Mouse (Mus musculus): Measurements from ENCODE around the gene Epb41l1.
"Not testable (repeated sequence)": the region's sequence is repeated elsewhere in the genome, so short reads cannot be mapped to it uniquely, and the experiment has no call there.

Epb41l1 gene

DNA sequence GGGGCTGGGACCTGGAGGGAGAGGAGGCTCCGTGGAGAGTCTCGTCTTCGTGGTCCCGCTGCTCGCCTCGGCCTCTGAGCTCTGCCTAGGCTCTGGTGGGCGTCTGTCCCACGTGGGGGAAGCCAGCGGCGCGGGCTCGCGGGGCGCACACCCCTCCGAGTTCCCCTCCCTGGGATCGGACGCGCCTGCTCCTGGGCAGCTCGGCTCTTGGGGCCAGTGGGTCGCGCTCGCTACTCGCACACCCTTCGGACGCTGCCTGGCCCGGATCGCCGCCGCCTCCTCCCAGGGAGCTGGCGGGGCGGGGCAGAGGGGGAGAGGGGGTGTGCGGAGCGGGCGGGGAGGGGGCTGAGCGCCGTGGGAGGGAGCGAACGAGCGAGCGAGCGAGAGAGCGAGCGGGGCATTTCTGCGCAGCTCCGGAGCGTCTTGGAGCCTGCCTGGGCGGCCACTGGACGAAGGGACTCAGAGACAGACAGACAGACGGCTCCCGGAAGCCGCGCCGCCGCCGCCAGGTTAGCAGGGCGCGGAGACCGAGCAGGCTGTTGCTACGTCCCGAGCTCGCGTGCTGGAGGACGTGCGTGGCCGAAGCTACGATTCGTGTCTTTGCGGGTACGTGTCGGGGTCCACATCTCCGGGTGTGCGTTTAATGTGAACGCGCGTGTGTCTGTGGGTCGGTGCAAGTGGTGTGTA is at the start of gene Epb41l1:
TSS of gene Epb41l1 (plus strand) at position 216 of the 687 bp plus-strand sequence.
- DNase-seq (ENCODE audit: low spot score) = no peak

- no peak for DNase-seq (ENCODE audit: low spot score)
Measured at GRCm38 (mm10) chr2:156376956-156377355, 43.8 kb upstream of the Epb41l1 start.

DNA sequence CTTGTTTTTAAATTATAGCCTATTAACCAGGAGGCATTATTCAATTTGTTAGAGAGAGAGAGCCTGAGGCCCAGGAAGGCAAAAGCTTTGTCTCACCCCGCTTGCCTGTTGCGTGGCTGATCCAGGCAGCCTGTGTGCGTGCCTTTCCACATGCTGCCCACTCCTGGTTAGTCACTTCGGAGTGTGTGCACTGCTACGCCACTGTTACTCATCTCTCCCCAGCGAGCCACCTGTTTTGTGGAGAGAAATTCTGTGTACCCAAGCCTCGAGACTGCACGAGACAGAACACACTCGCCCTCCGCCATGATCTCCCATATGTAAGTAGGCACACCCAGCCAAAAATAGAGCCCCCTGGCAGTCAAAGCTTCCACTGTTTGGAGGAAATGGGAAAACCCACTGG is 40.8 kb upstream of the Epb41l1 start:
- DNase-seq (ENCODE audit: low spot score) = peak; percentile 43

- DNase-seq (ENCODE audit: low spot score) = no peak
Measured at GRCm38 (mm10) chr2:156381350-156381749, 39.4 kb upstream of the Epb41l1 start.

DNA sequence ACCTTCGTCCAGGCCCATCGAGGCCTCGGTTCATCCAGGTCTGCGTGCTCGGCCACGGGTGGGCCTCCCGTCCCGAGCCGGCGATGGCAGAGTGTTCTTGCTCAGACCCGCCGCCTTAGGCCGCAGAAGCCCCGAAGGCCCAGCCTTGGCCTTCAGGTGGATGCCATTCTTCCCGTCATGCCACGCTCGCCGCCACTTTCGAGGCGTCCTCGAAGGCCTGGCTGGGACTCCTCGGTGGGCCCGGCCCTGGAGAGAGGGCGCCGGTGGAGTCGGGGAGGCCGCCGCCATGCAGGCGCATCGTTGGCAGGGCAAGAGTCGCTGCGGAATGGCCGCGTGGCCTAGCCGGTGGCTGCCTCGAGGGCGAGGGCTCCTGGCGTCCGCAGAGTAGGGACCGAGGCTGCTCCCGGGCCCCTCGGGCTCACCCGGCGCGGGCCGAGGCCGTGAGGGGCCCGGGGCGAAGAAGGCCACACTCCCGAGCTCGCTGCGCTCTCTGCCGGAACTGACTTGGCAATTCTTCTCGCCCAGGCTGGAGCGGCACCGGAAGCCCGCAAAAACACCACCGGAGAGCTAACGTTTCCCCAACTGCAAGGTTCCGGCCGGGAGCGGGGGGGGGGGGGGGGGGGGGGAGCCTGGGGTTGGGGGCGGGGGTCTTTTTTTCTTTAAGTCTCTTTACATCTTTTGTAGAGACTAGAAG is 28.1 kb upstream of the Epb41l1 start:
- DNase-seq (ENCODE audit: low spot score) = peak; percentile 79

DNA sequence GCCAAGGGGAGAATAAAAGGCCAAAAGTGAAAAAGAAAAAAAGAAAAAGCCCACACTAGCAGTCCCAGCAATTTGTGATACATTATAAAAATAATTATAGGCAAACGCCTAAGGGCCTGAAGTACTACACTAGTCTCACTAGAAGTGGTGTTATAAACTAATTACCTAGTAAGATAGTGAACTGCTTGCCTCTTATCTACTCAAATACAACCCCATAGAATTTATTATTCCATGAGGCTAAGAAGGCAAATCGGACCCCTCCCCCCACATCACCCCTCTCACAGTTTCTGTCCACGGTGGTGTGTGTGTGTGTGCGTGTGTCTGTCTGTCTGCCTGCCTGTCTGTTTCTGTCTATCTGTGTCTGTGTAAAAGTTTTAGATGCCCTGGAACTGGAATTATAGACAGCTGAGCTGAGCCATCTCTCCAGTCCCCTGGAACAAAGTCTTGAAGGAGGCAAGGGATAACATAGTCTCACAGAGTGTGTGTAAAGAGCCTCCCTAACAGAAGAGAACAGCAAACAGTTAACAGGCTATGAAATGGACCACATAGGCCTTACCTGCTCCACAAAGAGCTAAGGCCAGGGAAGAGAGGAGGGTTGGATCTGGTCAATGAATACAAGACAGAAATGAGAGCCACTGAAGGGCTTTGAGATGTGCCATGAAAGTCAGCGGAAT is 27.4 kb upstream of the Epb41l1 start:
- DNase-seq (ENCODE audit: low spot score) = no peak

DNA sequence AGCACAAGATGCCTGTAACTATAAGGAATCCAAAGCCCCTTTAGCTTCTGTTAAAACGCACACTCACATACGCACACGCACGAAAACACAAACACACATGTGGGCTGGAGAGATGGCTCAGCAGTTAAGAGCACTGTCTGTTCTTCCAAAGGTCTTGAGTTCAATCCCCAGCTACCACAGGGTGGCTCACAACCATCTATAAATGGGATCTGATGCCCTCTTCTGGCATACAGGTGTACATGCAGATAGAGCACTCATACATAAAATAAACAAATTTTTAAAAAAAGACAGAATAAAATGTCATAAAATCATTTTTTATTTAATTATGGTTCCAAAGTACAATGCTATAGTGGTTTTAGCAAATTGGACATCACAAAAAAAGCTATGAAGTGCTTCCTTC is 26.4 kb upstream of the Epb41l1 start:
- no peak for DNase-seq (ENCODE audit: low spot score)

- DNase-seq (ENCODE audit: low spot score) = no peak
Measured at GRCm38 (mm10) chr2:156396096-156396495, 24.6 kb upstream of the Epb41l1 start.

GRCm38 (mm10) chr2:156397988-156398387 is 22.7 kb upstream of the Epb41l1 start:
- no peak for DNase-seq (ENCODE audit: low spot score)

DNA sequence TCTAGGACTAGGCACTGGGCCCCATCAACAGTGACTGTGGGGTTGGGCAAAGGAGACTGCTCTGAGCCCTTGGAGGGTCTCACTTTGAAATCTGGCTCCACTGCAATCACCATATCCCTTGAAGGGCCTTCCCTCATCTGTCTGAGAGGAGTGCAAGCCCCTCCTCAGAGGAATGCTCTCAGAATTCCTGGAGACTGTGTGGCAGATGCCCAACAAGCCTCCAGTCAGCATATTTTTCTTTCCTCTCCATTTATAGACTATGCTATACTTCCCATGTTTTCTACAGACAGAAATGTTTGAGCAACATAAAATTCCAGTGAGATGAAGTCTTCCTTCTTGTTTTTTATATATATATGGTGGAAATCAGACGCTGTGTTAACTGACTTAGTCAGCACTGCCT is 21.2 kb upstream of the Epb41l1 start:
- no peak for DNase-seq (ENCODE audit: low spot score)

DNA sequence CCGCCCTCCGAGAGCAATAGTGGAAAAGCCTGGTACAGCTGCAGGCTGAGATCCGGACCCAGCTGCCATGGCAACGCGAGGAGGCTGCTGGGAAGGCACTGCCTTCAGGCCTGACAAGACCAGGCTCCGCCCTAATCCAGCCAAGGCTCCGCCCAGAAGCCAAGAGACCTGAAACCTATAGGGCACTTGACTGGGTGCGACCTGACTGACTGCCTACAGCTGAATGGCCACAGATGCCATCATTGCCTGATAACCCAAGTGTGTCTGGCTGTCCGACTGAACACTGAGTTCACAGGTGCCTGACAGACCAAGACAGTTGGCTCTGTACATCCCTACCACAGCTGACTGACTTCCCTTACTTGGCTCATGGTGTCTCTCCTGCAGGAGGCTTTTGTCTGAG is 19.4 kb upstream of the Epb41l1 start:
- peak; percentile 69 for DNase-seq (ENCODE audit: low spot score)

DNA sequence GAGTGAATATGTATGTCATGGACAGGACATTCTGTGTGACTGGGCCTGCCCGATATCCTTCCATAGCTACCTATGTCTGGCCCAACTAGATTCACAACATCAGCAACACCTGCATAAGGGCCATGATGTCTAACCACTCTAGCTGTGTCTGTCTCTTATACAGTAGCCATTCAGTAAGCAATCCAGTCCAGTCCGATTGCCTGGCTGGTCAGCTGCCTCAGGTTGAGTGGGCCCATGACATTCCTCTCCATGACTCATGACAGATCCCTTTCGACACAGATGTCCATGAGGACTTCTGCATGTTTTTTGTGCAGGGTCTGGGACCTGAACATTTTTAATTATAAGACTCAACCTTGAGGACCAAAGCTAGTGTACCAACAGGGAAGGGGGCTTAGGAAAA is 18.7 kb upstream of the Epb41l1 start:
- no peak for DNase-seq (ENCODE audit: low spot score)

DNA sequence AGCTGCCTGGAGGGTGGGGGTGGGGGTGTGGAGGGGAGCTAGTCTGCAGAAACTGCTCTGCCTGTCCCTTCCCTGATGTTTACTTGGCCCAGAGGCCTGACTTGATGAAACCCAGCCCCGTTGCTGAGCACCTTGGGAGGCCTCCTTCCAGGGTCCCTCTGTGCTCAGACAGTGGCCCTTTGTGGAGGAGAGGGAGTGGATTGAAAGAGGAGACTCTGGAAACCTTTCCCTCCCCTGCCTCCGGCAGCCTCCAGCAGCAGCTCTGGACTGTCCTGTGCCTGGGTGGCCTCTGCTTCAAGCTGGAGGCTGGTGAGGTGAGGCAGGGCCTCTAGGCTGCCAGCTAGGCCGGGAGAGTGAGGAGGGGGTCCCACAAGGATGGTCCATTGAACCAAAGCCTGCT is 13.7 kb upstream of the Epb41l1 start:
- DNase-seq (ENCODE audit: low spot score) = no peak

DNA sequence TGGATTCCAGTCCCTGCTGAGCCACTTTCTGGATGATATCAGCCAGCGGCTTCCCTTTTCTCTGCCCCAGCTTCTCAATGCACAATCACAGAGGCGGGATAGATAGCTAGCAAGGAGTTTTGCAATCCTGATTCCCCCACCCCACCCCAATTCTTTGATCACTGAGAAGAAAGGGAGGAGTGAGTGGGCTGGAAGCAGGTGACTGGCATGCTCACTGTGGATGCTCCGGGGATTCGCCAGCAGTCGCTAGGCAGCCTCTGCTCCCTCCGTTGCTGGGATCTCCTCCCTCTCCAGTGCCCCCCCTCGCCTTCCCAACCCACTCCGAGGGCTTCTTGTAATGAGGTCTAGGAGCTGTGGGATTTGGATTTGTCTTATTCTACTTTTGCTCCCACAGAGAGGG is 12.5 kb upstream of the Epb41l1 start:
- no peak for DNase-seq (ENCODE audit: low spot score)

DNA sequence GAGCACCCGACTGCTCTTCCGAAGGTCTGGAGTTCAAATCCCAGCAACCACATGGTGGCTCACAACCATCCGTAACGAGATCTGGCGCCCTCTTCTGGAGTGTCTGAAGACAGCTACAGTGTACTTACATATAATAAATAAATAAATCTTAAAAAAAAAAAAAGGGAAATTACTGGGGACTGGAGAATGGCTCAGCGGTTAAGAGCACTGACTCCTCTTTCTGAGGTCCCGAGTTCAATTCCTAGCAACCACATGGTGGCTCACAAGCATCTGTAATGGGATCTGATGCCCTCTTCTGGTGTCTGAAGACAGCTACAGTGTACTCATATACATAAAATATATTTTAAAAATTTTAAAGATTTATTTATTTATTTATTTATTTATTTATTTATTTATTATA is 9.4 kb upstream of the Epb41l1 start:
- DNase-seq (ENCODE audit: low spot score) = not testable (repeated sequence)

DNA sequence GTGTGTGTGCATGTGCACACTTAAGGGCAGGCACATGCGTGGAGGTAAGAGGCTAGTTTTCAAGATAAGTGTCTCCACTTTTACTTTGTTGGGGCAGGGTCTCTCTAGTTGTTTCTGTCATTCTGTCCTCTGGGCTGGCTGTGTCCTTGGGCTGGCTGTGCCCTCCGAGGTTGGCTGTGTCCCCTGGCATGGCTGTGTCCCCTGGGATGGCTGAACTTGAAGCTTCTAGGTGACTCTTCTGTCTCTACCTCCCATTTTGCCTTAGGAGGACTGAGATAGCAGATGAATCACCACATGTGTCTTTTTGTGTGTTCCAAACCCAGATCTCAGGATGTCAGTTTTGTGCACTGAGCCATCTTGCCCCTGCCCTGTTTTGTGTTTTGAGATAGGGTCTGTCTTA is 5.7 kb upstream of the Epb41l1 start:
- DNase-seq (ENCODE audit: low spot score) = no peak

GRCm38 (mm10) chr2:156415674-156416073 is 5.0 kb upstream of the Epb41l1 start:
- no peak for DNase-seq (ENCODE audit: low spot score)

- no peak for DNase-seq (ENCODE audit: low spot score)
Measured at GRCm38 (mm10) chr2:156417194-156417593, 3.5 kb upstream of the Epb41l1 start.

DNA sequence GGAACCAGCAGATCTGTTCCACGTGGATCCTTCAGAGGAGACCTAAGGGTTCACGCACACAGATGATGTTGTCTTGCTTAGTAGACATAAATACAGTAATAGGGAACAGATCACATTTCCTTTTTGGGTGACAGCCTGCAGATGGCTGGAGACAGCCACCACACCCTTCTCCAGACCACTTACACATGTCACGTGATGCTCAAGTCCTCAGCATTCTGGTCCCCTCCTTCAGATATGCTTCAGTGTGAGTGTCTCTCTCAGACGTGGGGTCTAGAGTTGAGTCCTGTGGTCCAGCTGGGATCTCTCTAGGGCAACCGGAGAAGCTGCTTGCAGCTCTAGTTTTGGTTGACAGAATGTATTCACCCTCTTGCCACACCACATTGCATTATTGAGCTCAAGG is 2.2 kb upstream of the Epb41l1 start:
- DNase-seq (ENCODE audit: low spot score) = no peak

DNA sequence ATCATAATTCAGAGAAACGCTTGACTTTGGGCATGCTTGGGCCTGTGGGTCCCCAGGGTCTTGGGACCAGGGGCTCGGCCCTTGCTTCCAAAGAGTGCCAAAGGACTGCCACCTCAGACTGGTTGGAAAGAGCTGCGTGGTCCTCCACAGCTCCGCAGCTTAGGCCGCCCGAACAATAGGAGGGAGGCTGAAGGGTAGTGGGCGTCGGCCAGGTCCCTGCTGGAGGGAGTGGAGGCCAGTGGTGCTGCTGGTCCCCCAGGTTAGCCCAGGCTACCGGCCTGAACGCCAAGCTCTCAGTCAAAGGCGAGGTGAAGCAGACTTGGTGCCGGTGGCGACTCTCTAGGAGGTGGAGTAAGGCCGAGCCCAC is 399 bp upstream of the Epb41l1 start:
- no peak for DNase-seq (ENCODE audit: low spot score)

- DNase-seq (ENCODE audit: low spot score) = peak; percentile 51
Measured at GRCm38 (mm10) chr2:156421381-156422110, 837 bp downstream of the Epb41l1 start.

DNA sequence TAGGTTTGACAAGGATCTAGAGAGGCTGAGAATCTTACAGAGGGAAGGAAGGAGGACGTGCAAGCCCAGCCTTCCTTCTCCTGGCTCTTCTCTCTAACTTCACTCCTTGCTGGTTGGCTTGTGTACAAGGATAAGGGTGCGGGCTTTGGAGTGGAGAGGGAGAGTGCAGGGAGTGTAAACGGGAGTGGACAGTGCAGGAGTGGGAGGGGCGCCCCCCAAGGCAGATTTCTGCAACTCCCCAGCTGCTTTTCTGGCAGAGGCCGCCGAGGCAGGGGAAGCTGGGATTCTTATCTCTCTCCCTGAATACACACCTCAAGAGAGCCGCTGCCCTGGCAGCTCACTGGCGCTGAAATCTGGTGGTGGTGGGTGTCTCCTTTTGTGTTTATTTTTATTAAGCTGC is 1.9 kb downstream of the Epb41l1 start:
- DNase-seq (ENCODE audit: low spot score) = no peak

DNA sequence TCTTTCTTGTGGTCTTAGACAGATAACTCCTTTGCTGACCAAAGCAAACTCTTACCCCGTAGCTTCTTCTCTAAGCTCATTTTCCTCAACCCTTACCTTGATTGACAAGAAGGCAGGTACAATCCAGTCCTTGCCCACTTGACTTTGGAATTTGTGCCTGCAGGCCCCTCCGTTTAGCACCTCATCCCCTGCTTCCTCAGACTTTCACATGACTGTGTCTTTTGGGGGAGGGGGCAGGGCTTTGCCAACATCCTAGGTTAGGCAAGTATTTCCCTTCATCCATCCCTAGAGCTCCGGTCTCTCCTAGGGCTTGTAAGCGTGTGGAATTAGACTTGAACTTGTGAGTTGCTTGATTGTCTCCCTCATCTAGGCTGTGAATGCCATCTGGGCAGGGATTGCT is 3.0 kb downstream of the Epb41l1 start:
- no peak for DNase-seq (ENCODE audit: low spot score)

Data from layer of hippocampus, adult 11-12 months (tissue).